Mouse (Mus musculus) adrenal gland, adult 10 weeks (tissue): ENCODE measurements around the gene Lrrc74b. TPM values are rescaled to one million over a fixed set of nuclear protein-coding genes. Genes with fewer than 3 reads are reported as not detected.

Source experiments
- polyA plus RNA-seq: library from polyadenylated mRNA; stranded (reverse); fragments of 350-450 nt; fragmentation: Illumina TruSeq; extraction: RNeasy Lipid Tissue Mini Kit (QIAGEN cat#74804); gene quantifications from one replicate; pipeline ENCODE4 v1.2.3, GENCODE M21; 2014; ENCODE audit warnings: low read depth, low replicate concordance

The Lrrc74b gene
- not detected for polyA plus RNA-seq

GRCm38 (mm10) chr16:17561128-17561750 lies at the start of gene Lrrc74b:
Lrrc74b (minus strand) TSS chr16:17561247.

DNA sequence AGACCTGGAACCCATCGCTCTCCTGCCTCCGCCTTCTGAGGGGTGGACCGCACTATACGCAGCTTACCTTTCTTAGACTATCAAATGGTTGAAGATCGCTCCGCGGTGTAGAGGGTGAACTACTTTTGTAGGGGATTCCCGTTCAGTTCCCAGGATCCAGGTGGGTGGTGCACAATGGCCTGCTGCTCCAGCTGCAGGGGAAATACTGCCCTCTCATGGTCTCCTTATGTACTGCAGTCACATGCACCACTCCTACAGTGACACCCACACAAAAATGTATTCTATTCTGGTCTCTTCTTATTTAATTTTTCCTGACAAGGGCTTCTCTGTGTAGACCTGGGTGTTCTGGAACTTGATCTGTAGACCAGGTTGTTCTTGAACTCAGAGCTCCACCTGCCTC lies 22.0 kb upstream of the Lrrc74b start, which contains the start of gene Slc7a4:
Slc7a4 (minus strand) TSS at position 151 of the 400 bp plus-strand sequence.

DNA sequence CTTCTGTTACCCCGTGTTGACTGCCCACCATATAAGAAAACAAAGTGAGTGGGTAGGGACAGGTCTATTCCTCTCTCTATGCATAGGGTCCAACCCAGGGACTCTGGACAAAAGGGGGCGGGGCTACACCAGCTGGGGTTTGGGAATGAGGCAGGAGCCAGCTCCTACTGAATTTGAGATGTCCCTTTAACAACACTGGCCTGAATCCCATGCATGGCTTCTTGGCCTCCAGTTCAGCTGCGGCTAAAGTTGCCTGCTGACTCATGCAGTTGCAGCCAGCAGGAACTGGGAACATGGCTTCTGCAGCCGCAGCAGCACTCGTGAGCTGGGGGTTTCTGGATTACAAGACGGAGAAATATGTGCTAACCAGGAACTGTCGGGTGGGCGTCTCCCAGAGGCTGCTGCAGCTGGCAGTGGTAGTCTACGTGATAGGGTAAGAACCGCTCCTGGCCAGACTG lies 733 bp upstream of the Lrrc74b start, which contains the start of gene P2rx6:
P2rx6 (plus strand) TSS at position 135 of the 458 bp plus-strand sequence.

DNA sequence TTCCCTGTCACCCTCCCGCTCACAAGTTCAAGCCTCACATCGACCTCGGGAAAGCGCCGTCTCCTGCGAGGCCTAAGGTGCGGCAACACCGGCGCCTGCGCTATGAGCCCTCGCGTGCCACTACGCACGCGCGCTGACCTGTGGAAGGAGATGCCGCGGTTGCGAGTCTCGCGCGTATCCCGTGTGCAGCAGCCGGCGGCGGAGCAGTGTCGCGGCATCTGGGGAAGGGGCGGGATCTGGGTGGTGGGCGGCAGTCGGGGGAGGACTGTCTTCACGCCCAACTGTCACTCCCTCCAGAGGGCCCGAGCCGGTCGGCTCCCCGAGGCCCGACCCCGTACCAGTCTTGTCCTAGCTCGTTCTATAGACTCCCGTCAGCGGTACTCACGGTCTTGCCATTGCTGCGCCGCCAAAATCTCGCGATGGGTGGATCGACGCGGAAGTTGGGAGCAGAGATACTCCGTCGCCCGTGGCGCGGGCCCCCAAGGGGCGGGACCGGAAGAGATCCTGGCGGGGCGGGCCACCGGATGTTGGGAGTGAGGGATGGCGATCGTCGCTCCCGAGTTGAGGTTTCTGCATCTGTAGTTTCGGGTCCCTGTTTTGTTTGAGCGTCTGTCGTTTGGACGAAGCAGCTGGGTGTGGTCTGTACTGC lies 30.3 kb downstream of the Lrrc74b start, which contains the start of gene Thap7:
Thap7 (minus strand) TSS at position 497 of the 649 bp plus-strand sequence.

GRCm38 (mm10) chr16:17508546-17509239 lies 52.4 kb downstream of the Lrrc74b start, which contains the start of gene Lztr1:
Lztr1 (plus strand) TSS chr16:17508688.

Other genes starting within 250 kb of the Lrrc74b start
- not detected for gene Serpind1, start 229.9 kb downstream of the Lrrc74b start, polyA plus RNA-seq
- 96.3 TPM for gene Snap29, start 155.3 kb downstream of the Lrrc74b start, polyA plus RNA-seq
- gene Pi4ka, start 154.9 kb downstream of the Lrrc74b start, polyA plus RNA-seq: 23.0 TPM
- 34.1 TPM for gene Crkl, start 109.3 kb downstream of the Lrrc74b start, polyA plus RNA-seq
- gene Aifm3, start 71.6 kb downstream of the Lrrc74b start, polyA plus RNA-seq: 1.6 TPM
- gene Lztr1, start 52.6 kb downstream of the Lrrc74b start, polyA plus RNA-seq: 21.9 TPM
- gene Thap7, start 30.1 kb downstream of the Lrrc74b start, polyA plus RNA-seq: 1.7 TPM
- 0.23 TPM for gene P2rx6, start 638 bp upstream of the Lrrc74b start, polyA plus RNA-seq
- gene Slc7a4, start 22.0 kb upstream of the Lrrc74b start, polyA plus RNA-seq: 0.29 TPM
- gene Smpd4, start 58.1 kb upstream of the Lrrc74b start, polyA plus RNA-seq: 16.9 TPM
- not detected for gene Ccdc74a, start 85.2 kb upstream of the Lrrc74b start, polyA plus RNA-seq
- 13.5 TPM for gene Med15, start 171.6 kb upstream of the Lrrc74b start, polyA plus RNA-seq
- gene Klhl22, start 198.4 kb upstream of the Lrrc74b start, polyA plus RNA-seq: 11.2 TPM
- not detected for gene Scarf2, start 236.0 kb upstream of the Lrrc74b start, polyA plus RNA-seq